Mouse (Mus musculus): ENCODE data around the gene Ncoa5.

The Ncoa5 gene

GRCm38 (mm10) chr2:165043729-165044128 is 9.1 kb upstream of the Ncoa5 start:
- DNase-seq, result no peak

GRCm38 (mm10) chr2:165043090-165043636 is 8.5 kb upstream of the Ncoa5 start:
- DNase-seq, result no peak

GRCm38 (mm10) chr2:165042126-165042525 is 7.5 kb upstream of the Ncoa5 start:
- DNase-seq, result no peak

GRCm38 (mm10) chr2:165037415-165037814 is 2.7 kb upstream of the Ncoa5 start:
- DNase-seq, result no peak

- no peak for DNase-seq
These were observed 378 bp upstream of the Ncoa5 start for GRCm38 (mm10) chr2:165035058-165035431.

- DNase-seq, result no peak
These were observed 1.4 kb downstream of the Ncoa5 start for GRCm38 (mm10) chr2:165033306-165033705.

GRCm38 (mm10) chr2:165032533-165032932 is 2.1 kb downstream of the Ncoa5 start:
- no peak for DNase-seq

GRCm38 (mm10) chr2:165027163-165027562 is 7.5 kb downstream of the Ncoa5 start:
- no peak for DNase-seq

- DNase-seq, result no peak
These were observed 14.2 kb downstream of the Ncoa5 start for GRCm38 (mm10) chr2:165020490-165020889.

GRCm38 (mm10) chr2:165014935-165015334 is 19.7 kb downstream of the Ncoa5 start:
- DNase-seq, result no peak

GRCm38 (mm10) chr2:165010351-165010750 is 24.3 kb downstream of the Ncoa5 start:
- DNase-seq, result no peak

GRCm38 (mm10) chr2:165009581-165009980 is 25.1 kb downstream of the Ncoa5 start:
- no peak for DNase-seq

- DNase-seq, result no peak
These were observed 25.5 kb downstream of the Ncoa5 start for GRCm38 (mm10) chr2:165009161-165009560.

GRCm38 (mm10) chr2:165007986-165008385 is 26.7 kb downstream of the Ncoa5 start:
- DNase-seq, result no peak

- no peak for DNase-seq
These were observed 27.9 kb downstream of the Ncoa5 start for GRCm38 (mm10) chr2:165006813-165007212.

GRCm38 (mm10) chr2:165004237-165004636 is 30.4 kb downstream of the Ncoa5 start:
- DNase-seq, result no peak

GRCm38 (mm10) chr2:165003108-165003507 is 31.6 kb downstream of the Ncoa5 start:
- no peak for DNase-seq

- DNase-seq, result no peak
These were observed 32.7 kb downstream of the Ncoa5 start for GRCm38 (mm10) chr2:165001958-165002357.

GRCm38 (mm10) chr2:164997721-164998428 is 36.8 kb downstream of the Ncoa5 start:
- no peak for DNase-seq

- DNase-seq, result no peak
These were observed 37.6 kb downstream of the Ncoa5 start for GRCm38 (mm10) chr2:164996848-164997720.

GRCm38 (mm10) chr2:164995976-164996375 is 38.7 kb downstream of the Ncoa5 start:
- DNase-seq, result peak; percentile 48

- peak; percentile 82 for DNase-seq
These were observed 39.8 kb downstream of the Ncoa5 start for GRCm38 (mm10) chr2:164994659-164995428.

- DNase-seq, result no peak
These were observed 40.5 kb downstream of the Ncoa5 start for GRCm38 (mm10) chr2:164994156-164994555.

Measured in right cerebral cortex, adult 18-20 months (tissue).